Mouse (Mus musculus) left cerebral cortex, adult 8-10 months (tissue): ENCODE results near the gene Ift27. TPM values are rescaled to one million over a fixed set of nuclear protein-coding genes. Genes with fewer than 3 reads are reported as not detected.
A peak's percentile ranks its signal among the peaks of the same experiment; 100 is the strongest.

Experiments
- DNase-seq, 2 experiments: peaks; one replicate each; pipeline ENCODE4 v3.0.0; 2022; ENCODE audit warnings: low spot score in 2 of 2
- total RNA-seq, 4 experiments: library from RNA; stranded (reverse); gene quantifications; 2 replicates each; pipeline ENCODE4 v1.2.4; 2022

Ift27 gene
- total RNA-seq, 4 experiments from 2014 or later: 30.6 to 34.2 (median 31.9) TPM

DNA sequence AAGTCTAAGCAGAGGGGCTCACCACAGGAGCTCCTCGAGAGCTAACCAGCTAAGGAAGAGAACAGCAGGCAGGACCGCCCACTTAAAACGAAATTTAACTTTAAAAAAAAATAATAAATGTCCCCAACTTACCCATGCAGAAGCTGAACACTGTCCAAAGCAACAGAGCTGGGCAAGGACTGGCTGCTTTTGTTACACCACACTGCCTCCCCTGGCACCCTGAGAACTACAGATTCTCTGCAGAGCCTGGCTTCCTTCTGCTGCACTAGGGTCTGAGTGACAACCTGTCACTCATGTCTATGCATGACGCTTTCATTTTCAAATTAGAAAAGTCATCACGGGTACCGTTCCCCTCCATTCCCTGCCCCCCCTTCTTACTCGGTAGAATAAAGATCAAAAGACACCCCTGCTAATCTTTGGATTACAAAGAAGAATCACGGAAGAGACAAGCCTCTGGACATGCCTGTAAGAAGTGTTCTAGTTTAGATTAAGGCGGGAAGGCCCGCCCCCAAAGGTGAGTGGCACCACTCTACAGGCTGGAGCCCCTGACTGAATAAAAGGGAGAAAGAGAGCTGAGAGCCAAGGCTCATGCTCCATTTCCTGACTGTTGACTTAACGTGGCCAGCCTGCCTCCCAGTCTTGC lies 1.5 kb downstream of the Ift27 start:
- DNase-seq: peak in 1 of 2 experiments; percentile 48

GRCm38 (mm10) chr15:78171651-78172050 lies 2.3 kb downstream of the Ift27 start:
- DNase-seq: peak in 1 of 2 experiments; percentile 62

GRCm38 (mm10) chr15:78170708-78171107 lies 3.2 kb downstream of the Ift27 start:
- DNase-seq: no peak

DNA sequence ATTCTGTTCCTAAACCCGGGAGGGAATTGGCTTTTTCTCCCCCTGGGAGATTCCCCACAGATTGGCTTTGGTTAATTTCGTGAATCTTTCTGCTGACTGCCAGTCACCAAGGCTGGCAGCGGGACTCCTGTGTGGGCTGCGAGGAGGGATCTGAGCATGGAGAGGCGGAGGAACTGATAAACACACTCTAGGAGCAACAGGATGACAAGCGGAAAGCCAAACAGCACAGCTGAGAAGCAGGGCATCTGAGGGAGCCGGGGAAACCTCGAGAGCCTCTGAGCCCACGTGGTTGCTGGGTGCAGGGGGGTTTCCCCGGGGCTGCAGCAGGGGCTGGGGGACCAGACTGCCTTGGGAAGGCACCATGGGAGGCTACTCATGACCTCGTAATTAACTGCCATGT lies 4.3 kb downstream of the Ift27 start:
- DNase-seq: no peak

DNA sequence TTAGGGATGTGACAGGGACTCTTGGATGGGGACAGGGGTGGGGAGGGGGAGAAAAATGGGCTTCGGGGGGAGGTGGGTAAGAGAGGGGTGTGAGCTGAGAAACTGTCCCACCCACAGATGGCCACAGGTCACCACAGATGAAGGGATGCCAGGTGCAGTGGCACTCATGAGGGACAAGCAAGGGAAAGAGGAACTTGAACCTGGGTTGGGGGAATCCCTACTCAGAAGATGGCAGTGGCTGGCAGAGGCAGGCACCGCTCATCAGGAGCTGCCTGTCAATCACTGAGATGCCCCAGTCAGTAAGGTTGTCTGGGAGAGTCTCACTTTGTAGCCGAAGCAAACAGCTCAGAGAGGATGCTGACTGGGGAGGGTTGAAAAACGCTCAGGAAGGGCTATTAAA lies 8.6 kb downstream of the Ift27 start:
- DNase-seq: no peak

DNA sequence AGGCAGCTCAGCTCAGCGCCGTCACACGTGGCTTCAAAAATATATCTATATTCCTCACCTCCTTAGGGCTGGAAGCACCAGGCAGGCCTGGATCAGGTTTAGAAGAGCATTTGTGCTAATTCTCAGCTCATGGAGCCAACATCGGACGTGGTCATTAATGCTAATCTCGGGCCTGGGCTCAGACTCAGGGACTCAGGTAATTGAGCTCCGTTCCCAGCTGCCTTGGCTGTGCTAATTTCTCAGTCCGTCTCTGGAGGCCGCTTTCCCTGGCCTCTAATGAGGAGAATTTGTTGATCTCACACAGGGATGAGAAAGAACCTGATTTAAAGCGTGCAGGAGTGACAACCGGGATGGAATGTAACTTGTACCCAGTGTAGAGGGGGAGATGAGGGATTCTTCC lies 9.4 kb downstream of the Ift27 start:
- no peak for DNase-seq

GRCm38 (mm10) chr15:78161946-78162345 lies 12.0 kb downstream of the Ift27 start:
- no peak for DNase-seq

DNA sequence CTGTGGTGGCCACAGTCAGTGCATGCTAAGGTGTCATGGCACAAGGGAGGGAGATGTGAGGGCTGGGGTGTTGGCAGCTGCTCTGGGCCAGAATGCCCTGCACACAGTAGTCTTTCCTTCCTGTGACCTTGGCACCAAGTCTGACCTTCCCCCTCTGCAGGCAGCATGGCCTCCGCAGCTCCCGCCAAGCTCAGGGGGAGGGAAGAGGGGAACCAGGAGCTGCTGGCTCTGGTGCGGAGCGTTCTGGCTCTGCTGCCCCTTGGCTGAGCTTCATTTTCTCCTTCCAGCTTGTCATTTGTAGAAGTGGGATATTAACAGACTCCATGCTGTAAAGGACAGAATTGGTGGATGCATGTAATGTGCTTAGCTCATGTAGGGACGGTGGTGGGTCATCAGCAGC lies 15.6 kb downstream of the Ift27 start:
- DNase-seq: no peak

- no peak for DNase-seq
Measured at GRCm38 (mm10) chr15:78157824-78158223, 16.1 kb downstream of the Ift27 start.

- DNase-seq: no peak
Measured at GRCm38 (mm10) chr15:78157330-78157729, 16.6 kb downstream of the Ift27 start.

GRCm38 (mm10) chr15:78155421-78155820 lies 18.5 kb downstream of the Ift27 start:
- no peak for DNase-seq

DNA sequence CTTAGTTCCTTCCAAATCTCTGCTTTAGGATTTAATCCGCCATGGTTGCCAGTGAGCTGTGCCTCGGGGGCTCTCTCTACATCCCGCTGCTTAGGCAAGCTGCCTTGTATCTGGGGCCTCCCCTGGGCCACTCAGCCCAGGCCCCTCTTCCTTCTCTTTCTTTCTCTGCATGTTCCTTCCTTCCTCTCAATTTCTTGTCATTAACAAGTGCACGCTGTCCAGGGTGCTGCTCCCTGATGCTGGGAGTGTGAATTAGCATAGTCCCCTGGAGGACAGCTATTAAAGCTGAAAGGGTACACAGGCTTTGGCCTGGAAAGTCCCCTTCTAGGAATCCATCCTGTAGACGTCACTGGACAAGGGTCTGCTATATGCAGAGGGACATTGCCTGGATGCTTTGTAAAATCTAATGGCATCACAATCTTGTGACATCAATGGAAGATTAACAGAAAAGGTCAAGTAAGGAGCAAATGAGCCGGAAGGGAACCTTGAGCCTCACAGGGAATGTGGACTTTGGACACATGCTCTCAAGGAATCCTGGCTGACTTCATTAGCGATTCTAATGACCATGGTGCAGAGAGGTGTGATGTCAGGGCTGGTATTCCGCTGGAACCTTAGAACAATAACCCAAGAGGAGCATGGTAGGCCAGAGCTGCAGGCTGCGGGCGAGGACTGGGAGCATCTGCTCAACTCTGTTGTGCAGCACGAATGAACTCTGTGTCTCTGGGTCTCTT lies 20.7 kb downstream of the Ift27 start:
- DNase-seq: no peak

DNA sequence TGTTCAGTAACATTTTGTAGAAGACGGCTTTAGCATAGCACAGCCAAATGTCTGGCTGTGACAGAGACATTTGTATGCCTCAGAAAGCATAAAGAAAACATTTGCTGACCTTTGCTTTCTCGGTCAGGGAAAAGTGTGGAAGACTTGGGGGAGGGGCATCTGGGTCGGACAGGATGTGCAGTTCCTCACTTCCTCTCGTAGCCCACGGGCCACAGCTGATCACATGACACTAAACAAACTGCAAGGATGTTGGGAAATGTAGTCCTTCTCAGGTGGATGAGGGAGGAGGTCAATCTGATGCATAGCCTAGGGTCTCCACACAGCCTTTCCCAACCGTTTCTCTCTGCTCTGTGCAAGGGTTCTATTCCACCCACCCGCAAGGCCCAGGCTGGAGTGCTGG lies 25.3 kb downstream of the Ift27 start:
- no peak for DNase-seq

GRCm38 (mm10) chr15:78140226-78140625 lies 33.7 kb downstream of the Ift27 start:
- no peak for DNase-seq

GRCm38 (mm10) chr15:78134606-78135005 lies 39.3 kb downstream of the Ift27 start:
- no peak for DNase-seq

DNA sequence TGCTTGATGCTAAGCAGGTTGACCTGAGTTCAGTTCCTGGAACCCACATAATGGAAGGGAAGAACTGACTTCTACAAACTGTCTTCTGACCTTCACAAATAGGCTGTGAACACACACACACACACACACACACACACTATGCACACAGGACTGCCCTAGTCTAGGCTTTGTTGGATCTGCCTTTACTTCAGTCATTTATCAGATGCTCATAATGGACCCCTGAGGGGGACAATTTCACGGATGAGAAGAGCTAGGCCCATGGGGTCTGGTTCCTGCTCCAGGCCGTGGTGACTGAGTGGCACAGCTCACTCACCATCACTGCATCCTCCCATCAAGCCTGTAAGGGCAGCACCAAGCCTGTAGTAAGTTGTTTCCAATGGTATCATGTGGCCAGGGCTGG lies 40.5 kb downstream of the Ift27 start:
- DNase-seq: no peak

GRCm38 (mm10) chr15:78119704-78120103 lies 54.2 kb downstream of the Ift27 start, which contains the start of gene Cacng2:
Gene Cacng2 (minus strand): TSS chr15:78120028.
- DNase-seq: peak; percentile 76 to 79

DNA sequence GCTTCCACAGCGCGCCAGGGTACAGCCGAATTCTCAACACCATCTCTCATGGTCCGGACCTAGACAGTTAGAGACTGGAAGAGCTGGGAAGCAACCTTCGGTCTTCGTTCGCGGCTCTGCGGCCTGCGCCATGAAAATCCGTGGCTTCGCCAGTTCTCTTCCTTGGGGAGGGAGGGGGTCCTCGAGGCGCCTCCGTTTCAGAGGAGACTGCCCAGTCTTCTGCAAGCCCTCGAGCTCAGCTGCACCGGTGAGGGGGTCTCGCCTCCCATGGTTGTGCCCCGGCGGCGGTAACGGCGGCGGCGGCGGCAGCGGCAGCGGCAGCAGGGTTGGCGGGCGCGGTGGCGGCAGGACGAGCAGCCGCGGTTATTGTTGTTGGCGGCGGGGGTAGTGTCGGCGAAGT lies 54.7 kb downstream of the Ift27 start:
- peak in 1 of 2 experiments; percentile 42 for DNase-seq

- DNase-seq: no peak
Measured at GRCm38 (mm10) chr15:78118275-78118995, 55.5 kb downstream of the Ift27 start.

- DNase-seq: no peak
Measured at GRCm38 (mm10) chr15:78117731-78118130, 56.2 kb downstream of the Ift27 start.

DNA sequence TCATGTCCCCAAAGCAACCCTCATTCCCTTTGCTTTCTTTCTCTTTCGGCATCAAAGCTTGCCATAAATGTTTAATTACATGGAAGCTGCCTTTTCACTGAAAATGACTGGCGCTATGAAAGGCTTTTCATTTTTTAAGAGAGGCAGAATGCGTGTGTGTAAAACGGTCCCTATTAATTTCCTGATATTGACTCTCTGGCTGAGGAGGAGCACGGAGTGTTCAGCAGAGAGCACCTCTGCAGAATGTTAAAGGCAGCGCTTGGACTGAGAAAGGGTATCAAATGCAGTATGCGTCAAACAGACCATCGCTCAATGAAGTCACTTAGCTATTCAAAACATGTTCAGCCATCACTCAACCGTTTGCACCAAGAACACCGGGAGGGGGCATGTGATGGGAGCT lies 57.0 kb downstream of the Ift27 start:
- DNase-seq: no peak

GRCm38 (mm10) chr15:78116244-78116643 lies 57.7 kb downstream of the Ift27 start:
- DNase-seq: no peak
